Mouse (Mus musculus): Measurements from ENCODE around the gene Ulk4.
A peak's percentile ranks its signal among the peaks of the same experiment; 100 is the strongest.
"Not testable (repeated sequence)": the region's sequence is repeated elsewhere in the genome, so short reads cannot be mapped to it uniquely, and the experiment has no call there.

The Ulk4 gene

DNA sequence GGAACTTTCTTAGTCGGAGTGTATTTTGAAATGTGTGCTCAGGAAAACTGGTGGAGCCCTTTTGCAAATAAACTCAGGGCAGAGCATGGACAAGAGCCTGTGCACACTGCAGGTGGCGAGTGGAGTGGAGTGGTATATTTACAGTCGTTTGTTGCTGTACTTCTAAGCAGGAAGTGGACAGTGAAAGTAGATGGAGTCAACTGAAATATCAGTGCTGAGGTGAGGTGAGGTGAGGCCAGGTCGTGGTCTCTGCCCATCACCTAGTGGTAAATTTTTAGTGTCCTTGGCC is 341.4 kb downstream of the Ulk4 start:
- no peak for DNase-seq (ENCODE audit: low read depth, low spot score)

DNA sequence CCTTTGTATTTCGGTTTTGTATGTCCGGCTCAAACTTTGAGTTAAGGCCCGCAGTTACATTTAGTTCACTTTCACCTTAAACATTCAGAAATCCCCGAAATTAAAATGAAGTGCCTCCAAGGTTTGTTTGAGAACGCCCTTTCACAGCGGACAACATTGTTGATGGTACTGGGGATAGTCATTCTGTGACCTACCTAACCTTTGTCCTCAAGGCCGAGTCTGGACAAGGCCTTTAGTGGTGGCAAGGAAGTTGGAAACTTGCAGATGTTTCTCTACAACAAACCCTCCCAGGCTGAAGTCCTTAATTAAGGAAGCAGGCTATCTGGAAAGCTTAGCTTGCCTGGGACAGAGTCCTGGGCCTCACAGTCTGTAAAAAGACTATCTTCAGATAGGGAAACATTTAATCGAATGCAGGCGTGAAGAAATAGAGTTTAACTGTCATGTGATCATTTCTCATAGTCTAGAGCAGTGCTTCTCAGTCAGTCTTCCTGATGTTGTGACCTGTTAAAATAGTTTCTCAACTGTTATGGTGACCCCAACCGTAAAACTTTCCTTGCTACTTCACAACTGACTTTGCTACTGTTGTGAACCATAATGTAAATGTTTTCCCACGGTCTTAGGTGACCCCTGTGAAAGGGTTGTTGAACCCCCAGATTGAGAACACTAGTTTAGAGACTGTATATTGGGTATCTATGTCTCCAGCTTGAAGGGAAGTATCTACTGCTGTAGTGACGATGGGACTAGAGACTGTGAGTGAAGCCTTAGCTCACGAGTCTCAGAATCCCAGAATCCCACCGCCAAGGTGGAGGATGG is 342.0 kb downstream of the Ulk4 start:
- peak; percentile 32 for DNase-seq (ENCODE audit: low read depth, low spot score)

DNA sequence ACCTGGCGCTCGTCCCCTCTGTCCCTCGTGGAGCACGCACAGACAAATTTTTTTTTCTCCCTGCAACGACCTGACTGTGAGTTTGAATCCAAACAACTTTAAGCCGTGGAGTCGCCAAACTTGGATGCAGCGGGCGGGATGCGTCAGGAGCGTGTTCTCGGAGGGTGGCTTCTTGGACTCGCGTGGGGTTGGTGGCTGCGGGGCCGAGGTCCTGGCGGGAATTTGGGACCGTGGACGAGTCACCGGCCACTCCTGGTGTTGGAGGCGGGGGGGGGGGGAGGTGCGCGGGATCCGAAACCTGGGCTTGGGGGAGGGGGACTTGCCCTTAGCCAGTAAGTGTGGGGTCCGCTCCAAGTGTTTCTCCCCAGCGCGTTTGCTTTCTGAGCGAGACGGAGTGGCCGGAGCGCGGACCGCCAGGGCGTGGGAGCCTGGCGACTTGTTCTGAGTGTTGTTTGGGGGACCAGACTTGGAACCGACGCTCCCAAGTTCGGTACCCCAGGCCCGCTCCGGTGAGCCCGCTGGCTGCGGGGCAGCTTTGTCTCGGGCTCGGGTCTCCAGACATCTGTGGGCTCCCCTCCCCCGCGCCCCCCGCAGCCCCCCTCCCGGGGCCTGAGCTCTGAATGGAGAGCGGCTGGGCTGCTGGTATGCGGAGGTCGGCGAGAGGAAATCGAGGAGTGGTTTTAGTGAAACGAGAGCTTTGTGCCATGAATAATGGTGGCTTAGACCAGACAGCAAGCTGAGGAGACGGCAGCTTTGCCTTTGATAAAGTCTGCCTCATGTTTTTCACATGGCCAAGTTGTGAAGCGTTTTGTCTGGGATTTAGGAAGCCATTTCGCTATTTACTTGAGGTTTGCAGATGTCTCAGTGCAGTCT is 342.9 kb downstream of the Ulk4 start:
- DNase-seq (ENCODE audit: low read depth, low spot score) = peak; percentile 51

DNA sequence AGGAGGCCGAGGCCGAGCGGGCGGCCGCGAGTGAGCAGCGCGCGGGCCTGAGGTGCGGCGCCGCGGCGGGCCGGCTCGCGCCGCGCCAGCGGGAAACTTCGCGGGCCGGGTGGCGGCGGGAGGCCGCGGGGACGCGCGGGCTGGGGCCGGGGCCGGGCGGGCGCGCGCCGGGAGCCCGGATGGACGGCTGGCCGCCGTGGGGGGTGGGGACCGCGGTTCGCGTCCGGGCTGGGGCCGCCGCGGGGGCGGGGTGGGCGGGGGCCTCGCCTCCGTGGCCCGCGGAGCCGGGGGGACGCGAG is 343.5 kb downstream of the Ulk4 start:
- DNase-seq (ENCODE audit: low read depth, low spot score) = no peak

DNA sequence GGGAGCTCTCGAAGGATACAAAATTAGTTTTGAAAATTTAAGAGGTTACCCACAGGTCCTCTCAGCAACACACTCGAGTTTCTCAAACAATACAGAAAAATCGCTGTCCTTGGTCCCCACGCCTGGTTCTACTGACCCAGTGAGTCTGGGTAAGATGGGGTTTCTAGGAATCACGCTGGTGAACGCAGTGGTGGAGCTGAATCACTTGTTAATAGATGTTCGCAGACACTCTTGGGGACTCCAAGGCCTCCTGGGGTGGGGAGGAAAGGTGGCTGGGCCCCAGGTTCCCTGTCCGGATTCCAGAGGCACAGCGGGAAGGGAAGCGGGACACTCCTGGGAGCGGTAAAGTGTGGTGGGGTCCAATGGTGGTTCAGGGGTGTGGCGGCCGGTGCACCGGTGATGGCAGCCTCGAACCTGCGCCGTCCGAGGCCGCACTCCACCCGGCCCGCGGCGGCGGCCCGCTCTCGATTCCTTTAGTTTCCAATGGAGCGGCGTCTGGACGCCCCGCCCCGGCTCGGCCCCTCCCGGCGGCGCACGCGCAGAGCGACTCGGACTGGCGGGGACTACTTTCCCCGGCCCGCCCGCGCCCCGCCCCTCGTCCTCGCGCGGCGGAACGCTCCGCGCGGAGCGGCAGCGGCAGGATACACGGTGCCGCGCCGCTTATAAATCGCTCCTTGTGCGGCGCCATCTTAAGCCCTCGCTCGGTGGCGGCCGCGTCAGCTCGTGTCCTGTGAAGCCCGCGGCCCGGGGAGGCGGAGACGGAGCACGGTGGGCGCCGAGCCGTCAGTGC is 344.0 kb downstream of the Ulk4 start:
- peak; percentile 98 for DNase-seq (ENCODE audit: low read depth, low spot score)

DNA sequence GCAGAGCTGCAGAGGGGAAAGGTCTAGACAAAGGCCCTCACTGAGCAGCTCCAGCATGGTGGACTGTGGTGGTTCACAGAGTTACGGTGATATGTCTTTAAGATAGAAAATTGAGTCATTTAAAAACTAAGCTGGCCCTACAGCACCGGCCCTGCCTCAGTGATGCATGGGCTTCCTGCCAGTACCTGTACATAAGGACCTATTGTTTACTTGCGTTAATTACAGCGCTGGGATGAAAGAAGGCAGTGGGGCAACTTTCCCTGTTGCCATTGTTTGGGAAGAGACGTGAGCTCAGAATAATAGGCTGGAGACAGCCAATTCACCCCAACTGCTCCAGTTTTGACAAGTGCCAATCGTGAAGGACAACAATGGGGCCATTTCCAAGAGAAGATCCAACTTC is 344.6 kb downstream of the Ulk4 start:
- DNase-seq (ENCODE audit: low read depth, low spot score) = no peak

DNA sequence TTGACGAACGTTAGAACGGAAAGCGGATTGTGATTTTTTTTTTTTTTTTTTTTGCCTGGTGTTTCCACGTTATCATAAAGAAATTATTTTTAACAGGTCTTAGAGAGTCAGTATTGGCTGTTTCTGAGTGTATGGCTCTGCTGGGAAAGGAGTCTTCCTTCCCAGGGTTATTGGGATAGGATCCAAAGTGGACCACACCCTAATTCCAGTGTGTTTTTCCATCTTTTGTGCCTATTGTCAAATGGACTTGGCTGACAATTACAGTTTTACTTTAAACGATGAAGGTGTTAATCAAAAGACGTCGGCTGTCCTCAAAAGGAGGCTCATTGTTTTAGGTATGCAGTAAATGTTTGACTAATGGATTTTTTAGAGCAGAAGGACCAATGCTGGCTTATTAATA is 346.2 kb downstream of the Ulk4 start:
- DNase-seq (ENCODE audit: low read depth, low spot score) = no peak

DNA sequence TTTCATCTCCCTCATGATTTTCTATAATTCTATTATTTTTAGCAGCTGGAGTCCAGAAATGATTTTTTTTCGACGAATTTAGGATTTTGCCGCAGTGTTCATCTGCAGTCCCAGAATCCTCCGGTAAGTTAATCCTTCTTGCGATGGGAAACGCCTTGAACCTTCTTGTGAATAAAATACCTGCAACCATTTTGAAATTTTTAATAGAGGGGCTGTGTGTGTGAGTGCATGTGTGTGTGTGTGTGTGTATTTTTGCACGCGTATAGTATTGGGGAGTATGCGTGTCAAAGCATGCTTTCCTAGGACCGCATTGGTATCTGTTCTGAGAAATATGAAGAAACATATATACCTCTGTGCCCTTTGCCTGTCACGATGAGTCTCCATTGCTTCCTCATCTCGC is 347.0 kb downstream of the Ulk4 start:
- DNase-seq (ENCODE audit: low read depth, low spot score) = no peak

DNA sequence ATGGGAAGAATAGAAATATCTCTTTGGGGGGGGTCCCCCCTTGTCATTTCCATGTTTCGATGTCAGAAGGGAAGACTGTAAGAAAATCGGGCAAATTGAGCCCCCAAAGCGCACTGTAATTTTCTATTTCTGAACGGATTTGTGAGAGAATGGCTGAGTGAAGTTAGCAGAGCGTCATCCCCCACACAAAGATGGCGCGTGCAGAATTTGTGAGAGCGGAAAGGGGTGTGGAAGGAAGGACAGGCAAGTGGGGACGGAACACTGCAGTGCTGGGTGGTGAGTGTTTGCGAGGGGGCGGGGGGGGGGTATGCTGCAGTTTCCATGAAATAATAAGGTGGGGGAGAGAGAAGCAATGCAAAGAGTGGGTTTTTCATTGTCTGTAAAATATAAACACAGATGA is 347.9 kb downstream of the Ulk4 start, which contains the start of gene Ctnnb1:
Ctnnb1 (plus strand) TSS at position 136 of the 400 bp plus-strand sequence.
- DNase-seq (ENCODE audit: low read depth, low spot score) = no peak

DNA sequence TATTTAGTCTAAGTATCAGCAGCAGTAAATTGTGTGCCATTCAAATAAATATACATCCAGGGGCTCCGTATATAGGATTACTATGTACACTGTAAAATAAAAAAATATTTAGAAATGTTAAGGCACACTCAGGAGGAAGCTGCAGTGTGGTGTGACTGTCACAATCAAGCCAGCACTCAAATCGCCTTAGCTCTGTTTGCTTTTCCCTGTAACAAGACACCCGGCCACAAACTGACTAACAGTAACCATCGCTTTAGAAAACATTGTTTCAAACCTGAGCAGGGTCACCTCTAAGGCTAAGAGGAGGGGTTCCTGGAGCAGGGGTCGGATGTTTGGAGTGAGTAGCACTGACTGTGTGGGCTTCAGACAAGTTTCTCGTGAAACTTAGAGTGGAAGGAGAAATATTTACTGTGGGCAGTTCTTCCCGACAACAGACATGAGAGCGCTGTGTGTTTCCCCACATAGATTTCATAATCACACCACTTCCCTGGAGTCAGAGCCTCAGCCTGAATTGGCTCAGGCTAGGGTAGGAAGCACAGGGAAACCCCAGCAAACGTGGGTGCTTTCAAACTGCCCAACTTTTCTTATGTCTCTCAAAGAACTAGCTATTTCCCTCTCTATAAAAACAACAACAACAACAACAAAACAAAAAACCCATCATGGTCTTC is 349.9 kb downstream of the Ulk4 start:
- DNase-seq (ENCODE audit: low read depth, low spot score) = no peak

DNA sequence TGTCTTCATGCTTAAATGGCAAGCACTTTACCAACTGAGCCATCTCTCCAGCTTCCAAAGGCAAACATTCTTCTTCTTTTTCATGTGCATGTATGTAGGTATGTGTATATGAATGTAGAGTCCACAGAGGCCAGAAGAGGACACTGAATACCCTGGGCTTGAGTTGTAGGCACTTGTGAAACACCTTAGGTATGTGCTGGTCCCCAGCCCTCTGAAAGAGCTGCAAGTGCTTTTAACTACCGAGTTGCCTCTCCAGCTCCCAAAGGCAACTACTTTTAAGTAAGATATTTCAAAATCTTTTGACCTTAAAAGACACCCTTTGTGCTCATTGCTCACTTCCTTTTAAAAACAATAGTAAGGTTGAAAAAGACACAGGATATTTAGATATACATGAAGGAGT is 350.9 kb downstream of the Ulk4 start:
- no peak for DNase-seq (ENCODE audit: low read depth, low spot score)

DNA sequence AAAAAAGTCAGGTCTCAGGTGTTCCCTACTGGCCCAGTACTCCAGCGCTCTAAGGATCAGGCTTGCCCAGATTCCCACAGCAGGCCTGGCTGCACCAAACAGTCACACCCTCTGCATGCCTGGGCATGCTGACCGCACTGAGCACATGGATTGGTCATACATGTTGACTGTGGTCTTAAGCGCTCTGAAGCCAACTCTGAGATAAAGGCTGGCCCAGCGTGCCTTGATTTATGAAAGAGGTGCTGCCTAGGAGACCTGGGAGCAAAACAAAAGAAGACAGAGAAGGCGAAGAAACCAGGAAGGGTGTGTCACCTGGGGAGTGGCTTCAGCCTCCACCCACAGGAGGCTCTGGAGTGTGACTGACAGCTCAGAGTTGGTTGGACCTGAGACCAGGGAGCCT is 357.9 kb downstream of the Ulk4 start:
- DNase-seq (ENCODE audit: low read depth, low spot score) = peak; percentile 23

DNA sequence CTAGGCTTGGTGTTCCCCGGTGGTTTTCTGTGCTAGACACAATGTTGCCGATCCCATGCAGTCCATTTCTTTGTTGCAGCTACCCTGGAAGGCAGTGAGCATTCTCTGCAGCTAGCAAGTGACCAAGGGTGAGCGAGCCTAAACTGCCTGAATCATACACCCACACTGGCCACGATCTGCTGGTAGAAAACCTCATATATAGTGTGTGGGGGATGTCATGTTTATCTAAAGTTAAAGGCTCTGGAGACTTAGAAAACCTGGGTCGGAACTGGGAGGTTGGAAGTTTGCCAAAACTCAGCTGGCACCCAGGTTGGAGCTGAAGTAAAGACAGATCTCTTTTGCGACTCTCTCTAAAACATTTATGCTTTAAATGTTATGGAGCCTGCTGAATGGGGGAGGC is 358.4 kb downstream of the Ulk4 start:
- DNase-seq (ENCODE audit: low read depth, low spot score) = no peak

DNA sequence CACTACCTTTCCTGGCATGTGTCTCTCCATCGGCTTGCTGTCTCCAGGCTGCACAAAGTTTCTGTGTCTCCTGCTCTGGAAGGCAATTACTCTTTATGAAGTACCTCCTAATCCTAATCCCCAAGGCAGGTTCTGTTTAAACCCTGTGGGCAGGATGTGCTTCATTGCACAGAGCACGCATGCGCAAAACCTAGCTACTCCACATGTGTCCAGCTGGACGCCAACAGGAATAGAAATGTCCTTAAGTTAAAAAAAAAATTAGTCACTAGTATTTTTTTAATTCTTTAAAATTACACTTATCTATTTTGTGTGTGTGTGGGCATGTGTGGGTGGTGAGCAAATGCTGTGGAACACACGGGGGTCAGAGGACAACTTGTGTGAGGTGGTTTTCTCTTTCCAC is 358.8 kb downstream of the Ulk4 start:
- no peak for DNase-seq (ENCODE audit: low read depth, low spot score)

DNA sequence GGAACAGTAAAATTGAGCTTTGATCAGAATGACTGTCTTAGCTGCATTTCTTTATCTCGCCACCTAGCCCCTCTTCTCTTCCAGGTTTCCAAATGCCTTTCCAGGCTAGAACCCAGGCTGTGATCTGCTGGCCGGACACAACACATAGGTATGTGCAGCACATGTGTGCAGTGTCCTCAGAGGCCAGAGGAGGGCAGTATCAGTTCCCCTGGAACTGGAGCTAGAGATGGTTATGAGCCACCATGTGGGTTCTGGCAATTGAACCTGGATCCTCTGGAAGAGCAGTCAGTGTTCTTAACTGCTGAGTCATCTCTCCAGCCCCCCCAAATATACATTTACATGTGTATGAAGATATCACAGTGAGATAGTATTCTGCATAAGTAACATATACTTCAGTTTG is 359.4 kb downstream of the Ulk4 start:
- not testable (repeated sequence) for DNase-seq (ENCODE audit: low read depth, low spot score)

DNA sequence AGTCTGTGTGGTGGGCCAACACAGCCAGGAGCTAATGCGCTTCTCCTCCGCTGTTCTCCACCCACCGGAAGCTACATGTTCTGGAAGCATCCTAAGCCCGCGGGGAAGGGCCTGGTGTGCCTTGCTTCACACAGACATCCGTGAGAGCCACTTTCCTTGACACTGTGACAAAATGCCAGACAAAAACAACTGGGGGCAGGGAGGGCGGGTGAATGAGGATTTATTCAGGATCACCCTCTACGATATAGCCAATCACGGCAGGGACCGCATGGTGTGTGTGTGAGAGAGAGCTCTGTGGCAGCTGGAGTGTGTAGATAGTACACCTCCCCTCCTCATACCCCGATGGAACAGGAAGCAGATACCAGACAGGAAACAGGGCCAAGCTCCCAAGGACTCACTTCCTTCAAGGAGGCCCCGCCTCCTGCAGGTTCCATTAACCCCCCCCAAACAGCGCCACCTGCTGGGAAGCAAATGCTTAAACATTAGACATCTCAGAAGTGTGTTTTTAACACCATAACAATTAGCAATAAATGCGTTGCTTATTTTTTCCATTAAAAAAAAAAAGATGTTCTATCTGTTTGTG is 362.0 kb downstream of the Ulk4 start:
- peak; percentile 80 for DNase-seq (ENCODE audit: low read depth, low spot score)

DNA sequence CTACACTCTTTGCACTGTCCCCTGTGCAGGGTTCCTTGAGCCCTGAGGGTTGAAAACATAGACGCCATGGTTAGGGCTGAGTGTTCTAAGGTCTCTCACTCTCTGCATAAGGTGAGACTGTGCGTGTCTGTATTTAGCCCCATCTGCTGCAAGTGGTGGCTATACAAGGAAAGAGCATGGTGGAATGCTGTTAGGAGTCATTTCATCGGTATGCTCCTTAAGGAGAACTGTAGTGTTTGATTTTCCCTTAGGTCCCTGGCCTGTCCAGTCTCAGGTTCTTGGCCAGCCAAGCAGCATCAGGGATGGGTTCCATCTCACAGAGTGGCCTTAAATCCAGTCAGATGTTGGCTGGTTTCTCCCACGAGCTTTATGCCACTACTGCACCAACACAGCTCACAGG is 362.6 kb downstream of the Ulk4 start:
- no peak for DNase-seq (ENCODE audit: low read depth, low spot score)

DNA sequence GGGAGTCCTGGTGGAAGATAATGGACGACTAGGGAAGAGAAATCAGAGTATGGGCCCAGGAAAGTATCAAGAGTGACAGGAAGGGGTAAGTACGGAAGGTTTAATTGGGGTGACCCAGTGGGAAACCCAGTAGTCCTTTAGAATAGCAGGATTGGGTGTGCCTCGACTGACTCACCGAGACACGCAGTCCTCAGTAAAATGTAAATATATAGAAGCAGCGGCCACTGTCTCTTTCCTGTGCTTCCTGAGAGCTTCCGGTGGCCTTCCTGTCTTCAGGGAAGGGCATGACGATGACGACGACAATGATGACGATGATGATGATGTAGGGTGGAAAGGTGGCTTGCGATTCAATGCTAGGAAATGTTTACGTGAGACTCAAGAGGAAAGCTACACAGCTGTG is 363.8 kb downstream of the Ulk4 start:
- DNase-seq (ENCODE audit: low read depth, low spot score) = no peak

DNA sequence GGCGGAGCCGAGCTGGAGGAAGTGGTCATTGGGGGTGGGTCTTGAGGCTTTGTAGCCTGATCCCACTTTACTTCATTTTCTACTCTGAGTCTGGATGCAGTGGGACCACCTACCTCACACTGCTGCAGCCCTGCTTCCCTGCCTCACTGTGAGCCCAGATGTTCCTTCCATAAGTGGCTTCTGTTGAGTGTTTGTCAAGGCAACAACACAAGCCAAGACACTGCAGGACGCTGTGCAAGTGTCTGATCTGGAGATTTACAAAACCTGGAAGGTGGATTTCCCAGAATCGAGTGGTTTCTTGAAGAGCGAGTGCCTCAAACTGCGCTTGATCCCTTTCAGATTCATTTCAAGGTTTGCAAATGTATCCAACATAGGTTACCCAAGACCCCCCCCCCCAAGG is 368.5 kb downstream of the Ulk4 start:
- DNase-seq (ENCODE audit: low read depth, low spot score) = no peak
